Mouse (Mus musculus) ovary, postnatal 14 days (tissue): ENCODE measurements at regions not wholly inside any gene's neighbourhood (a gene's known extent, or its start where the extent isn't known, plus 50 kb on each side); places are given as distances from the start of the nearest gene placed in this dataset.

ENCODE experiments used
- DNase-seq: peaks from one replicate; pipeline ENCODE4 v3.0.0; 2022; ENCODE audit warnings: low spot score

- no peak for DNase-seq
Observed at GRCm38 (mm10) chr2:51013090-51013489, 135.8 kb downstream of the Rnd3 start.

- no peak for DNase-seq
Observed at GRCm38 (mm10) chr2:51008251-51008533, 140.7 kb downstream of the Rnd3 start.

- DNase-seq: no peak
Observed at GRCm38 (mm10) chr2:51007409-51008250, 141.3 kb downstream of the Rnd3 start.

GRCm38 (mm10) chr2:51006818-51007217 is 142.1 kb downstream of the Rnd3 start:
- no peak for DNase-seq

- no peak for DNase-seq
Observed at GRCm38 (mm10) chr2:51001548-51001947, 147.4 kb downstream of the Rnd3 start.

GRCm38 (mm10) chr2:50983883-50984410 is 165.0 kb downstream of the Rnd3 start:
- DNase-seq: no peak

GRCm38 (mm10) chr2:50982571-50982970 is 166.3 kb downstream of the Rnd3 start:
- no peak for DNase-seq

GRCm38 (mm10) chr2:50978356-50978755 is 170.6 kb downstream of the Rnd3 start:
- DNase-seq: no peak

GRCm38 (mm10) chr2:50971131-50971825 is 177.6 kb downstream of the Rnd3 start:
- DNase-seq: no peak

GRCm38 (mm10) chr2:50968382-50968781 is 180.5 kb downstream of the Rnd3 start:
- no peak for DNase-seq

GRCm38 (mm10) chr2:50967826-50968225 is 181.1 kb downstream of the Rnd3 start:
- DNase-seq: no peak

- no peak for DNase-seq
Observed at GRCm38 (mm10) chr2:50967133-50967532, 181.8 kb downstream of the Rnd3 start.

- DNase-seq: no peak
Observed at GRCm38 (mm10) chr2:50965485-50966017, 183.4 kb downstream of the Rnd3 start.

GRCm38 (mm10) chr2:50964062-50964461 is 184.8 kb downstream of the Rnd3 start:
- no peak for DNase-seq

- no peak for DNase-seq
Observed at GRCm38 (mm10) chr2:50961049-50961448, 187.9 kb downstream of the Rnd3 start.

GRCm38 (mm10) chr2:50959323-50959722 is 189.6 kb downstream of the Rnd3 start:
- no peak for DNase-seq

GRCm38 (mm10) chr2:50954361-50955066 is 194.4 kb downstream of the Rnd3 start:
- no peak for DNase-seq

- DNase-seq: no peak
Observed at GRCm38 (mm10) chr2:50951027-50951426, 197.9 kb downstream of the Rnd3 start.

- DNase-seq: no peak
Observed at GRCm38 (mm10) chr2:50949717-50950116, 199.2 kb downstream of the Rnd3 start.

GRCm38 (mm10) chr2:50945526-50945925 is 203.4 kb downstream of the Rnd3 start:
- DNase-seq: no peak

GRCm38 (mm10) chr2:50943180-50943579 is 205.7 kb downstream of the Rnd3 start:
- DNase-seq: no peak

- no peak for DNase-seq
Observed at GRCm38 (mm10) chr2:50942741-50943140, 206.2 kb downstream of the Rnd3 start.
